10 mouse cellular contexts compared by ENCODE assay signal in genomic region chr7:27184964-27185363, GRCm38 (mm10). TPM values are rescaled to one million over a fixed set of nuclear protein-coding genes. Genes with fewer than 3 reads are reported as not detected.
A peak's percentile ranks its signal among the peaks of the same experiment; 100 is the strongest.
DNase-seq lines count a peak whose midpoint lies in the region; ATAC-seq and TF ChIP-seq lines count a peak whose summit lies in the region.
"Had no signal": no experiment of that assay in that cellular context is flagged by ENCODE, and none has a peak within 500 bp of the region (broad histone marks: within the 10 kb centered on the region; RNA-seq: fewer than 3 reads in every experiment).

No protein-coding gene starts in this region.

- H3K9ac ChIP-seq in hindbrain, postnatal 0 days (replicated peaks; ENCODE audit: low read length) = no peak overlapping the region
- no peak overlapping the region for H3K9ac ChIP-seq in hindbrain, embryonic 16.5 days (ENCODE audit: low read depth, low read length)
- H3K9ac ChIP-seq: embryonic facial prominence, embryonic 15.5 days had no signal

- peaks cover 46% of the 10 kb centered on the region for H3K36me3 ChIP-seq in hindbrain, postnatal 0 days (ENCODE audit: insufficient read depth, low read length)
- peaks cover 47% of the 10 kb centered on the region for H3K36me3 ChIP-seq in hindbrain, embryonic 16.5 days (ENCODE audit: control insufficient read depth, insufficient read depth, low read length)
- H3K36me3 ChIP-seq in limb, embryonic 10.5 days = peaks cover 72% of the 10 kb centered on the region

- H3K27me3 ChIP-seq in hindbrain, postnatal 0 days (ENCODE audit: insufficient read depth, low read length) = no peaks in the 10 kb centered on the region
- no peaks in the 10 kb centered on the region for H3K27me3 ChIP-seq in hindbrain, embryonic 16.5 days (replicated peaks; ENCODE audit: control insufficient read depth, insufficient read depth, low read length)
- H3K27me3 ChIP-seq in limb, embryonic 10.5 days (ENCODE audit: low read depth, poor library complexity, severe bottlenecking) = no peaks in the 10 kb centered on the region
- H3K27me3 ChIP-seq: embryonic facial prominence, embryonic 15.5 days had no signal

- DNase-seq in hindbrain, postnatal 0 days (ENCODE audit: low spot score) = peak; percentile 43
- peak; percentile 42 for DNase-seq in CD4-positive helper T cell, adult 2 months (ENCODE audit: low read depth, low spot score)
- peak; percentile 89 for DNase-seq in R1 (ENCODE audit: low read depth, low spot score)
- peak; percentile 71 for DNase-seq in limb, embryonic 10.5 days (ENCODE audit: low spot score)
- peak; percentile 76 for DNase-seq in thymus, postnatal 4 days
- no peak for DNase-seq in layer of hippocampus, adult 9-10 months (ENCODE audit: low spot score)
- DNase-seq in right cerebral cortex, postnatal 25 days = no peak

- peak; percentile 77 for TF ChIP-seq CTCF in hindbrain, postnatal 0 days (IDR thresholded peaks at IDR 0.05; ENCODE audit: low read depth)

- H3K4me3 ChIP-seq in hindbrain, postnatal 0 days (ENCODE audit: low read length) = no peak overlapping the region
- no peak overlapping the region for H3K4me3 ChIP-seq in hindbrain, embryonic 16.5 days (ENCODE audit: low read length)
- H3K4me3 ChIP-seq in limb, embryonic 10.5 days = no peak overlapping the region
- H3K4me3 ChIP-seq: embryonic facial prominence, embryonic 15.5 days had no signal

- 72% methylated on average over 3 of the region's 3 CpGs for WGBS in hindbrain, postnatal 0 days
- WGBS in hindbrain, embryonic 16.5 days = 59% methylated on average over 3 of the region's 3 CpGs
- WGBS in limb, embryonic 10.5 days = 74% methylated on average over 3 of the region's 3 CpGs

- no peaks in the 10 kb centered on the region for H3K9me3 ChIP-seq in hindbrain, postnatal 0 days (ENCODE audit: low read length)
- H3K9me3 ChIP-seq in hindbrain, embryonic 16.5 days (ENCODE audit: control insufficient read depth, low read length) = no peaks in the 10 kb centered on the region
- no peaks in the 10 kb centered on the region for H3K9me3 ChIP-seq in limb, embryonic 10.5 days (replicated peaks)
- H3K9me3 ChIP-seq: embryonic facial prominence, embryonic 15.5 days had no signal

- no peaks in the 10 kb centered on the region for H3K4me1 ChIP-seq in hindbrain, postnatal 0 days (ENCODE audit: insufficient read depth, low read length)
- H3K4me1 ChIP-seq in hindbrain, embryonic 16.5 days (ENCODE audit: control insufficient read depth, insufficient read depth, low read depth, low read length) = no peaks in the 10 kb centered on the region
- H3K4me1 ChIP-seq in limb, embryonic 10.5 days = no peaks in the 10 kb centered on the region
- H3K4me1 ChIP-seq: embryonic facial prominence, embryonic 15.5 days had no signal

- ATAC-seq in hindbrain, postnatal 0 days = no peak
- ATAC-seq in hindbrain, embryonic 16.5 days = no peak

- H3K4me2 ChIP-seq in hindbrain, postnatal 0 days (ENCODE audit: low read depth, low read length) = no peak overlapping the region
- no peak overlapping the region for H3K4me2 ChIP-seq in hindbrain, embryonic 16.5 days (ENCODE audit: low read length)
- H3K4me2 ChIP-seq: embryonic facial prominence, embryonic 15.5 days had no signal

- no peak overlapping the region for H3K27ac ChIP-seq in hindbrain, postnatal 0 days
- no peak overlapping the region for H3K27ac ChIP-seq in hindbrain, embryonic 16.5 days (ENCODE audit: low read depth, low read length)
- H3K27ac ChIP-seq in limb, embryonic 10.5 days = no peak overlapping the region
- H3K27ac ChIP-seq: embryonic facial prominence, embryonic 15.5 days; macrophage had no signal

RNA-seq across cellular contexts. Expression of gene Mia, which starts 4.0 kb away (rescaled TPM):
- 17.8 and 34.2 TPM in 2 replicates for total RNA-seq in hindbrain, postnatal 0 days (2014; rRNA removed)
- polyA plus RNA-seq in hindbrain, postnatal 0 days (2015; fragmentation: Nextera tagmentation; extraction: Ambion mirVana) = 63.6 and 70.1 TPM in 2 replicates
- polyA plus RNA-seq in hindbrain, embryonic 16.5 days (2015; fragmentation: Nextera tagmentation; extraction: Ambion mirVana) = 30.3 and 40.5 TPM in 2 replicates
- 1.1 and 5.0 TPM in 2 replicates for polyA plus RNA-seq in limb, embryonic 10.5 days (2016; fragmentation: Nextera tagmentation; extraction: Ambion mirVana)
- polyA plus RNA-seq: macrophage had no signal

RNA-seq across cellular contexts. Expression of gene Gm21983, which starts 4.1 kb away (rescaled TPM):
- not detected in 2 replicates for total RNA-seq in hindbrain, postnatal 0 days (2014; rRNA removed)
- 0.43 and 0.44 TPM in 2 replicates for polyA plus RNA-seq in hindbrain, postnatal 0 days (2015; fragmentation: Nextera tagmentation; extraction: Ambion mirVana)
- polyA plus RNA-seq in hindbrain, embryonic 16.5 days (2015; fragmentation: Nextera tagmentation; extraction: Ambion mirVana) = not detected in 2 replicates
- 0.81 TPM in 1 of 2 replicates, not detected in the other for polyA plus RNA-seq in limb, embryonic 10.5 days (2016; fragmentation: Nextera tagmentation; extraction: Ambion mirVana)
- polyA plus RNA-seq: macrophage had no signal

RNA-seq across cellular contexts. Expression of gene Rab4b, which starts 6.3 kb away (rescaled TPM):
- total RNA-seq in hindbrain, postnatal 0 days (2014; rRNA removed) = 66.7 and 76.9 TPM in 2 replicates
- 125 and 128 TPM in 2 replicates for polyA plus RNA-seq in hindbrain, postnatal 0 days (2015; fragmentation: Nextera tagmentation; extraction: Ambion mirVana)
- polyA plus RNA-seq in hindbrain, embryonic 16.5 days (2015; fragmentation: Nextera tagmentation; extraction: Ambion mirVana) = 112 and 118 TPM in 2 replicates
- polyA plus RNA-seq in limb, embryonic 10.5 days (2016; fragmentation: Nextera tagmentation; extraction: Ambion mirVana) = 59.8 and 67.0 TPM in 2 replicates

RNA-seq across cellular contexts. Expression of gene BC024978, which starts 10.6 kb away (rescaled TPM):
- total RNA-seq in hindbrain, postnatal 0 days (2014; rRNA removed) = 5.5 and 6.1 TPM in 2 replicates
- 2.1 and 2.5 TPM in 2 replicates for polyA plus RNA-seq in hindbrain, postnatal 0 days (2015; fragmentation: Nextera tagmentation; extraction: Ambion mirVana)
- polyA plus RNA-seq in hindbrain, embryonic 16.5 days (2015; fragmentation: Nextera tagmentation; extraction: Ambion mirVana) = 2.7 and 3.7 TPM in 2 replicates
- polyA plus RNA-seq in limb, embryonic 10.5 days (2016; fragmentation: Nextera tagmentation; extraction: Ambion mirVana) = 3.6 and 4.5 TPM in 2 replicates

RNA-seq across cellular contexts. Expression of gene Snrpa, which starts 11.1 kb away (rescaled TPM):
- total RNA-seq in hindbrain, postnatal 0 days (2014; rRNA removed) = 128 and 131 TPM in 2 replicates
- 142 and 147 TPM in 2 replicates for polyA plus RNA-seq in hindbrain, postnatal 0 days (2015; fragmentation: Nextera tagmentation; extraction: Ambion mirVana)
- 177 and 194 TPM in 2 replicates for polyA plus RNA-seq in hindbrain, embryonic 16.5 days (2015; fragmentation: Nextera tagmentation; extraction: Ambion mirVana)
- polyA plus RNA-seq in limb, embryonic 10.5 days (2016; fragmentation: Nextera tagmentation; extraction: Ambion mirVana) = 415 and 452 TPM in 2 replicates

Comparison
In these comparisons a context has a peak if more than half of its experiments do, and no peak if none do; other contexts are left out.
1. DNase-seq: peak in hindbrain, postnatal 0 days (single experiment), CD4-positive helper T cell, adult 2 months (single experiment), R1 (single experiment), limb, embryonic 10.5 days (single experiment) and thymus, postnatal 4 days (single experiment); none in layer of hippocampus, adult 9-10 months (single experiment) and right cerebral cortex, postnatal 25 days (single experiment).